Mouse (Mus musculus) lung, postnatal 0 days (tissue): ENCODE measurements around the gene Gm815. TPM values are rescaled to one million over a fixed set of nuclear protein-coding genes. Genes with fewer than 3 reads are reported as not detected.

ENCODE experiments used
- ATAC-seq: fragments of 200-750 bp; cut with Nextera tagmentation; 2 replicates; pipeline ENCODE4 v1.8.0; 2017; ENCODE audit warnings: moderate library complexity
- DNase-seq: peaks from one replicate; pipeline ENCODE4 v3.0.0-alpha.2; 2016; ENCODE audit warnings: low spot score
- H3K27ac ChIP-seq: fragments of 300-500 bp; sonication (generic); 2 replicates; pipeline ENCODE4 v1.5.1; 2014; ENCODE audit warnings: antibody characterized with exemption, mild to moderate bottlenecking, low read length, mixed read lengths
- H3K27me3 ChIP-seq: fragments of 300-500 bp; sonication (generic); replicated peaks from 2 replicates; pipeline ENCODE4 v1.6.1; 2014; ENCODE audit warnings: low read length, mixed read lengths; ENCODE audit not compliant: insufficient read depth
- H3K36me3 ChIP-seq: fragments of 300-500 bp; sonication (generic); 2 replicates; pipeline ENCODE4 v1.6.1; 2014; ENCODE audit warnings: low read length, mixed read lengths; ENCODE audit not compliant: insufficient read depth
- H3K4me1 ChIP-seq: fragments of 300-500 bp; sonication (generic); 2 replicates; pipeline ENCODE4 v1.6.1; 2014; ENCODE audit warnings: antibody characterized with exemption, low read depth, low read length, mixed read lengths; ENCODE audit not compliant: insufficient read depth
- H3K4me2 ChIP-seq: fragments of 300-500 bp; sonication (generic); replicated peaks from 2 replicates; pipeline ENCODE4 v1.6.1; 2014; ENCODE audit warnings: low read depth, mild to moderate bottlenecking, low read length, moderate library complexity, mixed read lengths
- H3K4me3 ChIP-seq: fragments of 300-500 bp; sonication (generic); 2 replicates; pipeline ENCODE4 v1.5.1; 2014; ENCODE audit warnings: low read depth, low read length
- H3K9ac ChIP-seq: fragments of 300-500 bp; sonication (generic); replicated peaks from 2 replicates; pipeline ENCODE4 v1.6.1; 2014; ENCODE audit warnings: low read depth, mild to moderate bottlenecking
- H3K9me3 ChIP-seq: fragments of 300-500 bp; sonication (generic); 2 replicates; pipeline ENCODE4 v1.6.1; 2016; ENCODE audit warnings: low read length, mixed read lengths
- CTCF ChIP-seq: IDR thresholded peaks from 2 replicates; pipeline ENCODE4 v1.5.1; 2016; ENCODE audit warnings: antibody characterized with exemption, mild to moderate bottlenecking
- EP300 ChIP-seq: IDR thresholded peaks from 2 replicates; pipeline ENCODE4 v1.6.1; 2016; ENCODE audit warnings: antibody characterized with exemption, mild to moderate bottlenecking, control low read depth
- WGBS: fragments of 180-500 bp; shearing (Covaris S2); extraction: QIAGEN DNeasy Blood & Tissue Kit; methylation state at CpG from one replicate; pipeline ENCODE4 v1.1.7; 2014; 5-methylcytosine and 5-hydroxymethylcytosine counted together
- polyA plus RNA-seq: library from polyadenylated mRNA; unstranded; fragments of >200 nt; fragmentation: Nextera tagmentation; extraction: Ambion mirVana; gene quantifications from 2 replicates; pipeline ENCODE4 v1.2.1, GENCODE M21; 2015

Gene Gm815
- 0.16 TPM in 1 of 2 replicates, not detected in the other for polyA plus RNA-seq

- Histone ChIP-seq H3K27ac (no peak within 1 kb of the TSS), H3K36me3 (no peaks in the 10 kb centered on the region), H3K9ac (no peak within 1 kb of the TSS), H3K9me3 (no peaks in the 10 kb centered on the region), H3K4me3 (no peak within 1 kb of the TSS), H3K27me3 (no peaks in the 10 kb centered on the region), H3K4me1 (no peaks in the 10 kb centered on the region; the same call in 1 of the 2 replicates), H3K4me2 (no peak within 1 kb of the TSS)
- 55% methylated on average over 6 of the region's 6 CpGs for WGBS
- peak; percentile 83 for ATAC-seq
- TF ChIP-seq CTCF (no peak), EP300 (0 out of 2 replicates have a peak, but pooled peaks have one; percentile 33)
- DNase-seq = peak; percentile 75
Measured at GRCm38 (mm10) chr19:26885616-26886015, at the start of gene Gm815. Gene Gm815 (plus strand): TSS chr19:26885881.

DNA sequence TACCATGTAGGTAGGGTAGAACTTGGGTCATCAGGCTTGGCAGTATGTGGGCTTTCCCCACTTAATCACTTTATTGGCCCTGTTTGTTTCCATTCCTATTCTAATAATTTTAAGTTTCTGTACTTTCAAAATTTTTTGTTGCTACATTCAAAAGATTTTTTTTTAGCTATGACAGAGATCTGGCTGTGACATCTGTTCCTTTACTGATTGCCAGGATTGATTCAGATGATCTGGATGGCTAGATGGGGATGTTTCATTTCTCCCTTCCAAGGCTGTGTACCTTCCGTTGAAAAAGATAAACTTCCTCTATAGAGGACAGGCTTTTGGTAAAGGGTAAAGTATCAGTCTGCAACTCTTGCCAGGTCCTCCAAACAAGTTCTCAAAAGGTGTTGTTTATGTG, 48.1 kb upstream of the Gm815 start:
- ATAC-seq = no peak
- TF ChIP-seq CTCF (no peak), EP300 (no peak)
- Histone ChIP-seq H3K4me2 (no peak overlapping the region), H3K9me3 (no peaks in the 10 kb centered on the region), H3K4me1 (no peaks in the 10 kb centered on the region), H3K27me3 (no peaks in the 10 kb centered on the region), H3K9ac (no peak overlapping the region), H3K27ac (no peak overlapping the region), H3K4me3 (no peak overlapping the region), H3K36me3 (no peaks in the 10 kb centered on the region)
- no peak for DNase-seq
- WGBS = 33% methylated on average over 1 of the region's 1 CpGs

DNA sequence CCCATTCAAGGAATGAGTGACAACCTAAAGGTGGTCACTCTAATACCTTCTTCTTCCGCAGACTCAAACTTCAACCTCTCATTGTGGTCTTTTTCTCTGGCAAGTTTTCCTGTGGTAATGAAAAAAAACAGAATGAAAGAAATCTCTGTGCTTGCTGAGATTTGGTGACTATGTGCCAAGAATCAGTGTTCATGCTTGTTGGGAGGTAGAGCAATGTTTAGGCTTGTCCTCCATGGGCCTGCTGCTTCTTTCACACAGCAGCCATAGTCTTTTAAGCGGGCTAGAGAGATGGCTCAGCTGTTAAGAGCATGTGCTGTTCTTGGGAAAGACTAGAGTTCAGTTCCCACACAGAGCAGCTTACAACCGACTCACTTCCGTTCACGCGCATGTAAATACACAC, 41.8 kb upstream of the Gm815 start:
- no peak overlapping the region for H3K4me3 ChIP-seq
- no peak overlapping the region for H3K27ac ChIP-seq
- no peak for TF ChIP-seq EP300
- H3K27me3 ChIP-seq = no peaks in the 10 kb centered on the region
- 87% methylated on average over 6 of the region's 6 CpGs for WGBS
- H3K9ac ChIP-seq = no peak overlapping the region
- H3K4me1 ChIP-seq = no peaks in the 10 kb centered on the region
- no peaks in the 10 kb centered on the region for H3K36me3 ChIP-seq
- no peak for DNase-seq
- no peak for ATAC-seq
- no peaks in the 10 kb centered on the region for H3K9me3 ChIP-seq
- no peak overlapping the region for H3K4me2 ChIP-seq

GRCm38 (mm10) chr19:26844813-26845212, 40.9 kb upstream of the Gm815 start:
- Histone ChIP-seq H3K9ac (no peak overlapping the region), H3K27me3 (no peaks in the 10 kb centered on the region), H3K4me3 (peak overlapping the region; percentile 56; the same call in 1 of the 2 replicates), H3K27ac (no peak overlapping the region), H3K4me1 (no peaks in the 10 kb centered on the region), H3K9me3 (no peaks in the 10 kb centered on the region), H3K36me3 (no peaks in the 10 kb centered on the region), H3K4me2 (peak overlapping the region; percentile 54; the same call in 1 of the 2 replicates)
- ATAC-seq (0 out of 2 replicates have a peak, but pooled peaks have one; percentile 11), DNase-seq (no peak)
- 30% methylated on average over 8 of the region's 8 CpGs for WGBS
- no peak for TF ChIP-seq EP300
- no peak for TF ChIP-seq CTCF

DNA sequence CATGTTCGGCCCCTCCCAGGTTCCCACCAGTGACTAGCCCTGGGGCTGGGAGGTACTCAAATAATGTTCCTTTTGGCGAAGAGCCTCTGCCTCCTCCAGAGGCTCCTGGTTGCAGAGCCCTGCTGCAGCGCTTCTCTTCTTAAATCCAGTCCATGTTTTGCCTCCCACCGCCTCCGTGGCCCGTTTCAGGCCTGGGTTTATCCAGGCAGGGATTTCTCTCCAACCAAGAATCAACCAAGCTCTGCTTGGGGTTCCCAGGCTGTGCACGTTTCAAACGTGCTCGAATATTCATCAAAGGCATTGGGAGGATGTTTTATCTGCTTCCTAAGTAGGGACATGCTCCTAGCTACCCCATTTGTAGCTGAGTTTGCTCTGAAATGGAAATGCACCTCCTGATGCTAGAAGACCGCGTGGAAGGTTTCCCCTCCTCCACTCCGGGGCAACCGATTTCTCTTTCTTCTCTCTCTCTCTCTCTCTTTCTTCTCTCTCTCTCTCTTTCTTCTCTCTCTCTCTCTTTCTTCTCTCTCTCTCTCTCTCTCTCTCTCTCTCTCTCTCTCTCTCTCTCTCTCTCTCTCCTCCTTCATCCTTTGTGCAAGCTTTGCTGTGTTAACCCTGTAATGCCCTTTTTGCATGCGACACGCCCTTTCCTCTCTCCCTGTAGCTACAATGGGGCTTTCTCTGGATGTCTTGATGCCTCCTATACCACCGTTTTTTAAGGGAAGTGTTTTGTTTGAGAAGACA, 40.2 kb upstream of the Gm815 start:
- under 1% methylated on average over 16 of the region's 16 CpGs for WGBS
- 0 out of 2 replicates have a peak overlapping the region, but pooled peaks have one; percentile 13 for H3K9ac ChIP-seq
- peak overlapping the region; percentile 56 for H3K4me3 ChIP-seq
- DNase-seq (peak; percentile 90), ATAC-seq (peak; percentile 92)
- peak overlapping the region; percentile 54 for H3K4me2 ChIP-seq
- H3K4me1 ChIP-seq = no peaks in the 10 kb centered on the region
- no peaks in the 10 kb centered on the region for H3K36me3 ChIP-seq
- H3K9me3 ChIP-seq = no peaks in the 10 kb centered on the region
- TF ChIP-seq EP300 (no peak), CTCF (peak; percentile 16; the same call in 1 of the 2 replicates)
- H3K27me3 ChIP-seq = no peaks in the 10 kb centered on the region
- peak overlapping the region; percentile 47 for H3K27ac ChIP-seq

- Histone ChIP-seq H3K4me3 (peak overlapping the region; percentile 56), H3K9me3 (no peaks in the 10 kb centered on the region), H3K4me2 (peak overlapping the region; percentile 54), H3K9ac (no peak overlapping the region), H3K36me3 (no peaks in the 10 kb centered on the region), H3K27ac (no peak overlapping the region), H3K4me1 (no peaks in the 10 kb centered on the region), H3K27me3 (no peaks in the 10 kb centered on the region)
- DNase-seq = no peak
- 4% methylated on average over 1 of the region's 1 CpGs for WGBS
- TF ChIP-seq CTCF = no peak
- ATAC-seq = no peak
Measured at GRCm38 (mm10) chr19:26846017-26846285, 39.7 kb upstream of the Gm815 start.
